Mouse (Mus musculus): Measurements from ENCODE around the gene Xpc.

DNA sequence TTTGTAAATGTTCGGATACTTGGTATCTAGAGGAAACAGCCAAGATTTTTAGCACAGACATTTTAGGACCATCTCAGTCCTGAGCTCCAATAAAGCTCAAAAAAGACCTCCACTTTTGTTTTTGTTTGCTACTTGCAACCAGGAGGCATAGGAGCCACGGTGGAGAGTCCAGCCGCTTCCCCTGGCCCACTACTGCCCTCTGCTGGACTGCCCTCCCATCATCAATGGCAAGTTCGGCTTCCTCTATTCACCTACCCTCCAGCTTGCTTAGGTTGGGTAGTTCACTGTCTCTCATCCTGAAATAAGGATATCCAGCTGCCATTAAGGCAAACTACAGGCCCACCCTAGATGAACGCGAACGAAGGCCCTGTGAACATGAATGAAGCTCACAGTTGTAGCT, 6.4 kb downstream of the Xpc start:
- TF ChIP-seq CTCF (IDR thresholded peaks at IDR 0.05; ENCODE audit: extremely low read depth, insufficient read length, insufficient replicate concordance, low read depth, low read length) (peak; percentile 98), POLR2A (IDR thresholded peaks at IDR 0.05; ENCODE audit: low read depth, low read length) (no peak)

Measured in small intestine, adult 2 months (tissue).